ENCODE assay signal across 10 mouse cellular contexts in genomic region chr4:134430381-134431004, GRCm38 (mm10). TPM values are rescaled to one million over a fixed set of nuclear protein-coding genes. Genes with fewer than 3 reads are reported as not detected.
DNase-seq lines count a peak whose midpoint lies in the region; ATAC-seq and TF ChIP-seq lines count a peak whose summit lies in the region.
"Had no signal": no experiment of that assay in that cellular context is flagged by ENCODE, and none has a peak within 500 bp of the region (broad histone marks: within the 10 kb centered on the region; RNA-seq: fewer than 3 reads in every experiment).

No protein-coding gene starts in this region.

- WGBS in kidney, adult 2 months: 22% methylated on average over 23 of the region's 23 CpGs
- WGBS in forebrain, embryonic 14.5 days: 32% methylated on average over 23 of the region's 23 CpGs
- WGBS in lung, embryonic 14.5 days: 18% methylated on average over 23 of the region's 23 CpGs

- no peaks in the 10 kb centered on the region for H3K27me3 ChIP-seq in kidney, adult 2 months (replicated peaks; ENCODE audit: control insufficient read depth, insufficient read depth, low read length)
- H3K27me3 ChIP-seq in forebrain, embryonic 14.5 days (replicated peaks; ENCODE audit: control insufficient read depth, insufficient read depth, low read length): no peaks in the 10 kb centered on the region
- H3K27me3 ChIP-seq in lung, embryonic 14.5 days (ENCODE audit: insufficient read depth, low read length): no peaks in the 10 kb centered on the region

- H3K36me3 ChIP-seq in kidney, adult 2 months (ENCODE audit: control insufficient read depth, insufficient read depth, low read length): peaks cover 2% of the 10 kb centered on the region; the same call in 1 of the 2 replicates
- no peaks in the 10 kb centered on the region for H3K36me3 ChIP-seq in forebrain, embryonic 14.5 days (ENCODE audit: control insufficient read depth, insufficient read depth, low read length)
- H3K36me3 ChIP-seq in lung, embryonic 14.5 days (ENCODE audit: insufficient read depth): no peaks in the 10 kb centered on the region

- TF ChIP-seq CTCF in kidney, adult 2 months (conservative IDR thresholded peaks at IDR 0.05; ENCODE audit: insufficient read depth, insufficient read length, low read depth, low read length): no peak
- TF ChIP-seq CTCF in lung, embryonic 14.5 days (IDR thresholded peaks at IDR 0.05; ENCODE audit: low read depth): no peak

- H3K4me3 ChIP-seq in kidney, adult 2 months (ENCODE audit: insufficient read depth, low read depth, low read length): no peak overlapping the region
- H3K4me3 ChIP-seq in forebrain, embryonic 14.5 days (ENCODE audit: low read depth, low read length): 0 out of 2 replicates have a peak overlapping the region, but pooled peaks have one; percentile 0
- no peak overlapping the region for H3K4me3 ChIP-seq in lung, embryonic 14.5 days (ENCODE audit: low read depth, low read length)
- H3K4me3 ChIP-seq: heart, embryonic 15.5 days had no signal

- no peak for TF ChIP-seq POLR2A in kidney, adult 2 months (IDR thresholded peaks at IDR 0.05; ENCODE audit: low read depth, low read length)

- H3K9ac ChIP-seq in forebrain, embryonic 14.5 days (ENCODE audit: low read length): peak overlapping the region; percentile 56
- 0 out of 2 replicates have a peak overlapping the region, but pooled peaks have one; percentile 6 for H3K9ac ChIP-seq in lung, embryonic 14.5 days
- H3K9ac ChIP-seq: heart, embryonic 15.5 days had no signal

- no peaks in the 10 kb centered on the region for H3K4me1 ChIP-seq in kidney, adult 2 months (ENCODE audit: control insufficient read depth, insufficient read depth, low read length)
- peaks cover 19% of the 10 kb centered on the region for H3K4me1 ChIP-seq in forebrain, embryonic 14.5 days (ENCODE audit: control insufficient read depth, insufficient read depth, low read length)
- no peaks in the 10 kb centered on the region for H3K4me1 ChIP-seq in lung, embryonic 14.5 days (ENCODE audit: insufficient read depth)

- peak overlapping the region; percentile 44 for H3K4me2 ChIP-seq in forebrain, embryonic 14.5 days (ENCODE audit: low read length)
- H3K4me2 ChIP-seq in lung, embryonic 14.5 days: peak overlapping the region; percentile 28
- H3K4me2 ChIP-seq: heart, embryonic 15.5 days had no signal

- no peaks in the 10 kb centered on the region for H3K9me3 ChIP-seq in forebrain, embryonic 14.5 days (replicated peaks; ENCODE audit: control insufficient read depth, low read length)
- H3K9me3 ChIP-seq in lung, embryonic 14.5 days (ENCODE audit: low read depth, low read length): no peaks in the 10 kb centered on the region
- H3K9me3 ChIP-seq: G1E; heart, embryonic 15.5 days had no signal

- no peak overlapping the region for H3K27ac ChIP-seq in kidney, adult 2 months (ENCODE audit: insufficient read depth, low read depth, low read length)
- peak overlapping the region; percentile 98 for H3K27ac ChIP-seq in forebrain, embryonic 14.5 days (ENCODE audit: low read depth, low read length)
- H3K27ac ChIP-seq in lung, embryonic 14.5 days (ENCODE audit: low read depth): peak overlapping the region; percentile 44; the same call in 1 of the 2 replicates
- H3K27ac ChIP-seq: heart, embryonic 15.5 days had no signal

- peak; percentile 19 for DNase-seq in kidney, adult 2 months
- DNase-seq in kidney, adult 18-20 months: no peak
- peak; percentile 97 for DNase-seq in forebrain, embryonic 14.5 days (ENCODE audit: low spot score)
- DNase-seq in layer of hippocampus, adult 11-12 months (ENCODE audit: low spot score): peak; percentile 93
- peak; percentile 69 for DNase-seq in lung, embryonic 14.5 days
- peak; percentile 72 for DNase-seq in retina, postnatal 1 day
- DNase-seq in thymus, postnatal 25 days: no peak

- peak; percentile 88 for ATAC-seq in forebrain, embryonic 14.5 days
- peak; percentile 74; the same call in 1 of the 2 replicates for ATAC-seq in lung, embryonic 14.5 days (ENCODE audit: insufficient read depth)
- no peak for ATAC-seq in CD4-positive, CD25-positive, alpha-beta regulatory T cell, adult 4 months

RNA-seq across cellular contexts. Expression of gene Pafah2, which starts 34.4 kb away (rescaled TPM):
- 96.9 and 102 TPM in 2 replicates for polyA plus RNA-seq in kidney, adult 2 months (2012; rRNA removed)
- 7.6 and 9.8 TPM in 2 replicates for polyA plus RNA-seq in forebrain, embryonic 14.5 days (2014; fragmentation: Nextera tagmentation; extraction: Ambion mirVana)
- polyA plus RNA-seq in lung, embryonic 14.5 days (2014; fragmentation: Nextera tagmentation; extraction: Ambion mirVana): 10.5 and 12.2 TPM in 2 replicates
- polyA plus RNA-seq in CD4-positive, CD25-positive, alpha-beta regulatory T cell, adult 4 months (2017; shearing (Covaris generic)): 1 to 10 TPM in 1 of 2 experiments, under 1 TPM in 1; 0.30 to 2.4 TPM

RNA-seq across cellular contexts. Expression of gene Stmn1, which starts 37.6 kb away (rescaled TPM):
- 9.8 and 24.9 TPM in 2 replicates for polyA plus RNA-seq in kidney, adult 2 months (2012; rRNA removed)
- polyA plus RNA-seq in forebrain, embryonic 14.5 days (2014; fragmentation: Nextera tagmentation; extraction: Ambion mirVana): 7,624 and 8,172 TPM in 2 replicates
- polyA plus RNA-seq in lung, embryonic 14.5 days (2014; fragmentation: Nextera tagmentation; extraction: Ambion mirVana): 1,723 and 1,772 TPM in 2 replicates
- polyA plus RNA-seq in CD4-positive, CD25-positive, alpha-beta regulatory T cell, adult 4 months (2017; shearing (Covaris generic)): 100 to 1,000 TPM in 1 of 2 experiments, 10 to 100 TPM in 1; 80.7 to 125 TPM

RNA-seq across cellular contexts. Expression of gene Extl1, which starts 46.8 kb away (rescaled TPM):
- polyA plus RNA-seq in kidney, adult 2 months (2012; rRNA removed): 1.1 and 1.3 TPM in 2 replicates
- polyA plus RNA-seq in forebrain, embryonic 14.5 days (2014; fragmentation: Nextera tagmentation; extraction: Ambion mirVana): 0.14 and 0.25 TPM in 2 replicates
- polyA plus RNA-seq in lung, embryonic 14.5 days (2014; fragmentation: Nextera tagmentation; extraction: Ambion mirVana): 2.9 and 3.7 TPM in 2 replicates
- polyA plus RNA-seq in CD4-positive, CD25-positive, alpha-beta regulatory T cell, adult 4 months (2017; shearing (Covaris generic)): 1 to 10 TPM; 2.2 to 2.3 TPM
- polyA plus RNA-seq: G1E had no signal

Comparison
In these comparisons a context has a peak if more than half of its experiments do, and no peak if none do; other contexts are left out.
1. DNase-seq: peak in kidney, adult 2 months (single experiment), forebrain, embryonic 14.5 days (single experiment), layer of hippocampus, adult 11-12 months (single experiment), lung, embryonic 14.5 days (single experiment) and retina, postnatal 1 day (single experiment); none in kidney, adult 18-20 months (single experiment) and thymus, postnatal 25 days (single experiment).
2. RNA of gene Stmn1, which starts 37.6 kb away (polyA plus RNA-seq): 7,624 to 8,172 TPM in forebrain, embryonic 14.5 days and 1,723 to 1,772 TPM in lung, embryonic 14.5 days; 80.7 to 125 TPM in CD4-positive, CD25-positive, alpha-beta regulatory T cell, adult 4 months and 9.8 to 24.9 TPM in kidney, adult 2 months; every median in the first group is over 10 times any median in the second.